Mouse (Mus musculus): ENCODE data around the gene Prss22. TPM values are rescaled to one million over a fixed set of nuclear protein-coding genes. Genes with fewer than 3 reads are reported as not detected.
A peak's percentile ranks its signal among the peaks of the same experiment; 100 is the strongest.

Prss22 gene
- polyA plus RNA-seq, 1 experiment: 0.96 TPM

GRCm38 (mm10) chr17:24004071-24004665 lies 6.3 kb upstream of the Prss22 start:
- no peak for DNase-seq
- H3K4me3 ChIP-seq (replicated peaks; ENCODE audit: extremely low read depth, low read depth, low read length): no peak overlapping the region
- H3K4me1 ChIP-seq (ENCODE audit: control insufficient read depth, insufficient read depth, low read length): no peaks in the 10 kb centered on the region
- WGBS: 88% methylated on average over 14 of the region's 14 CpGs
- no peak for TF ChIP-seq CTCF (IDR thresholded peaks at IDR 0.05; ENCODE audit: insufficient read depth, low read length)
- TF ChIP-seq POLR2A (IDR thresholded peaks at IDR 0.05; ENCODE audit: borderline replicate concordance, extremely low read depth, low read depth, low read length): no peak

GRCm38 (mm10) chr17:24000404-24000803 lies 2.5 kb upstream of the Prss22 start:
- TF ChIP-seq CTCF (IDR thresholded peaks at IDR 0.05; ENCODE audit: insufficient read depth, low read length): no peak
- TF ChIP-seq POLR2A (IDR thresholded peaks at IDR 0.05; ENCODE audit: borderline replicate concordance, extremely low read depth, low read depth, low read length): no peak
- H3K4me1 ChIP-seq (ENCODE audit: control insufficient read depth, insufficient read depth, low read length): no peaks in the 10 kb centered on the region
- H3K4me3 ChIP-seq (replicated peaks; ENCODE audit: extremely low read depth, low read depth, low read length): no peak overlapping the region
- no peak for DNase-seq
- 53% methylated on average over 5 of the region's 5 CpGs for WGBS

- 42% methylated on average over 6 of the region's 6 CpGs for WGBS
- TF ChIP-seq POLR2A (IDR thresholded peaks at IDR 0.05; ENCODE audit: borderline replicate concordance, extremely low read depth, low read depth, low read length) (no peak), CTCF (IDR thresholded peaks at IDR 0.05; ENCODE audit: insufficient read depth, low read length) (no peak)
- H3K4me1 ChIP-seq (ENCODE audit: control insufficient read depth, insufficient read depth, low read length): peaks cover 2% of the 10 kb centered on the region; the same call in 1 of the 2 replicates
- H3K4me3 ChIP-seq (replicated peaks; ENCODE audit: extremely low read depth, low read depth, low read length): no peak overlapping the region
- DNase-seq: no peak
These were observed 483 bp upstream of the Prss22 start for GRCm38 (mm10) chr17:23998383-23998782.

GRCm38 (mm10) chr17:23995421-23995820 lies 2.5 kb downstream of the Prss22 start:
- WGBS: 43% methylated on average over 1 of the region's 1 CpGs
- no peak for TF ChIP-seq CTCF (IDR thresholded peaks at IDR 0.05; ENCODE audit: insufficient read depth, low read length)
- no peak for TF ChIP-seq POLR2A (IDR thresholded peaks at IDR 0.05; ENCODE audit: borderline replicate concordance, extremely low read depth, low read depth, low read length)
- H3K4me1 ChIP-seq (ENCODE audit: control insufficient read depth, insufficient read depth, low read length): peaks cover 2% of the 10 kb centered on the region; the same call in 1 of the 2 replicates
- no peak for DNase-seq
- H3K4me3 ChIP-seq (replicated peaks; ENCODE audit: extremely low read depth, low read depth, low read length): no peak overlapping the region

GRCm38 (mm10) chr17:23994667-23995066 lies 3.2 kb downstream of the Prss22 start:
- TF ChIP-seq POLR2A (IDR thresholded peaks at IDR 0.05; ENCODE audit: borderline replicate concordance, extremely low read depth, low read depth, low read length): no peak
- TF ChIP-seq CTCF (IDR thresholded peaks at IDR 0.05; ENCODE audit: insufficient read depth, low read length): no peak
- WGBS: 69% methylated on average over 7 of the region's 7 CpGs

GRCm38 (mm10) chr17:23993559-23994428 lies 4.1 kb downstream of the Prss22 start:
- WGBS: 14% methylated on average over 31 of the region's 31 CpGs
- TF ChIP-seq POLR2A (IDR thresholded peaks at IDR 0.05; ENCODE audit: borderline replicate concordance, extremely low read depth, low read depth, low read length) (no peak), CTCF (IDR thresholded peaks at IDR 0.05; ENCODE audit: insufficient read depth, low read length) (peak; percentile 55)
- Histone ChIP-seq H3K4me3 (replicated peaks; ENCODE audit: extremely low read depth, low read depth, low read length) (no peak overlapping the region), H3K4me1 (ENCODE audit: control insufficient read depth, insufficient read depth, low read length) (peaks cover 2% of the 10 kb centered on the region; the same call in 1 of the 2 replicates)
- peak; percentile 88 for DNase-seq

More at GRCm38 (mm10) chr17:23994667-23995066, 3.2 kb downstream of the Prss22 start:
- H3K4me1 ChIP-seq (ENCODE audit: control insufficient read depth, insufficient read depth, low read length): peaks cover 2% of the 10 kb centered on the region; the same call in 1 of the 2 replicates
- DNase-seq: no peak
- H3K4me3 ChIP-seq (replicated peaks; ENCODE audit: extremely low read depth, low read depth, low read length): no peak overlapping the region

- TF ChIP-seq POLR2A (IDR thresholded peaks at IDR 0.05; ENCODE audit: borderline replicate concordance, extremely low read depth, low read depth, low read length) (no peak), CTCF (IDR thresholded peaks at IDR 0.05; ENCODE audit: insufficient read depth, low read length) (no peak)
- H3K4me3 ChIP-seq (replicated peaks; ENCODE audit: extremely low read depth, low read depth, low read length): no peak overlapping the region
- WGBS: 68% methylated on average over 9 of the region's 9 CpGs
- peaks cover 2% of the 10 kb centered on the region; the same call in 1 of the 2 replicates for H3K4me1 ChIP-seq (ENCODE audit: control insufficient read depth, insufficient read depth, low read length)
- DNase-seq: no peak
These were observed 4.9 kb downstream of the Prss22 start for GRCm38 (mm10) chr17:23992789-23993553.

- Histone ChIP-seq H3K4me1 (ENCODE audit: control insufficient read depth, insufficient read depth, low read length) (peaks cover 2% of the 10 kb centered on the region; the same call in 1 of the 2 replicates), H3K4me3 (replicated peaks; ENCODE audit: extremely low read depth, low read depth, low read length) (no peak overlapping the region)
- peak; percentile 54 for DNase-seq
- TF ChIP-seq POLR2A (IDR thresholded peaks at IDR 0.05; ENCODE audit: borderline replicate concordance, extremely low read depth, low read depth, low read length) (no peak), CTCF (IDR thresholded peaks at IDR 0.05; ENCODE audit: insufficient read depth, low read length) (no peak)
- 30% methylated on average over 2 of the region's 2 CpGs for WGBS
These were observed 8.1 kb downstream of the Prss22 start for GRCm38 (mm10) chr17:23989802-23990201.

- no peak for DNase-seq
- Histone ChIP-seq H3K4me1 (ENCODE audit: control insufficient read depth, insufficient read depth, low read length) (no peaks in the 10 kb centered on the region), H3K4me3 (replicated peaks; ENCODE audit: extremely low read depth, low read depth, low read length) (no peak overlapping the region)
- TF ChIP-seq POLR2A (IDR thresholded peaks at IDR 0.05; ENCODE audit: borderline replicate concordance, extremely low read depth, low read depth, low read length): no peak
- no peak for TF ChIP-seq CTCF (IDR thresholded peaks at IDR 0.05; ENCODE audit: insufficient read depth, low read length)
- WGBS: 63% methylated on average over 1 of the region's 1 CpGs
These were observed 12.9 kb downstream of the Prss22 start for GRCm38 (mm10) chr17:23984989-23985388.
